Mouse (Mus musculus): Measurements from ENCODE around the gene Oas1g. TPM values are rescaled to one million over a fixed set of nuclear protein-coding genes. Genes with fewer than 3 reads are reported as not detected.

The Oas1g gene
- 1.3 and 1.5 TPM in 2 replicates for polyA plus RNA-seq (2015; fragmentation: Nextera tagmentation; extraction: Ambion mirVana)

GRCm38 (mm10) chr5:120887413-120887812, at the start of gene Oas1g:
Oas1g (minus strand) TSS chr5:120887613.

GRCm38 (mm10) chr5:120914204-120914603, 26.8 kb upstream of the Oas1g start, which contains the start of gene Oas1d:
Oas1d (plus strand) TSS chr5:120914536.

GRCm38 (mm10) chr5:120906791-120907733, 19.6 kb upstream of the Oas1g start, which contains the start of gene Oas1a:
Oas1a (minus strand) TSS chr5:120907521.

GRCm38 (mm10) chr5:120861121-120861520, 26.3 kb downstream of the Oas1g start, which contains the start of gene Oas1h:
Oas1h (plus strand) TSS chr5:120861421.

GRCm38 (mm10) chr5:120847067-120847466, 40.3 kb downstream of the Oas1g start, which contains the start of gene Oas1f:
Oas1f (plus strand) TSS chr5:120847367.

Other genes with a start within 250 kb of the Oas1g start
- 0.11 and 0.61 TPM in 2 replicates for gene Rasal1, start 238.8 kb downstream of the Oas1g start, polyA plus RNA-seq (2015; fragmentation: Nextera tagmentation; extraction: Ambion mirVana)
- 0.40 and 0.51 TPM in 2 replicates for gene Dtx1, start 175.7 kb downstream of the Oas1g start, polyA plus RNA-seq (2015; fragmentation: Nextera tagmentation; extraction: Ambion mirVana)
- gene Oas2, start 137.8 kb downstream of the Oas1g start, polyA plus RNA-seq (2015; fragmentation: Nextera tagmentation; extraction: Ambion mirVana): 1.9 and 3.9 TPM in 2 replicates
- 5.3 and 7.7 TPM in 2 replicates for gene Oas3, start 110.0 kb downstream of the Oas1g start, polyA plus RNA-seq (2015; fragmentation: Nextera tagmentation; extraction: Ambion mirVana)
- 0.22 and 0.49 TPM in 2 replicates for gene Oas1e, start 92.1 kb downstream of the Oas1g start, polyA plus RNA-seq (2015; fragmentation: Nextera tagmentation; extraction: Ambion mirVana)
- 1.3 and 1.6 TPM in 2 replicates for gene Oas1c, start 75.1 kb downstream of the Oas1g start, polyA plus RNA-seq (2015; fragmentation: Nextera tagmentation; extraction: Ambion mirVana)
- not detected in 2 replicates for gene Oas1f, start 40.2 kb downstream of the Oas1g start, polyA plus RNA-seq (2015; fragmentation: Nextera tagmentation; extraction: Ambion mirVana)
- gene Oas1h, start 26.2 kb downstream of the Oas1g start, polyA plus RNA-seq (2015; fragmentation: Nextera tagmentation; extraction: Ambion mirVana): not detected in 2 replicates
- 8.6 and 10.3 TPM in 2 replicates for gene Oas1a, start 19.9 kb upstream of the Oas1g start, polyA plus RNA-seq (2015; fragmentation: Nextera tagmentation; extraction: Ambion mirVana)
- not detected in 2 replicates for gene Oas1d, start 26.9 kb upstream of the Oas1g start, polyA plus RNA-seq (2015; fragmentation: Nextera tagmentation; extraction: Ambion mirVana)
- gene Rph3a, start 122.5 kb upstream of the Oas1g start, polyA plus RNA-seq (2015; fragmentation: Nextera tagmentation; extraction: Ambion mirVana): 0.02 TPM in 1 of 2 replicates, not detected in the other

Data from spleen, postnatal 0 days (tissue).